Mouse (Mus musculus) adrenal gland, adult 8-10 months (tissue): ENCODE measurements at regions not wholly inside any gene's neighbourhood (a gene's known extent, or its start where the extent isn't known, plus 50 kb on each side); places are given as distances from the start of the nearest gene placed in this dataset.

Experiments used
- DNase-seq: peaks from one replicate; pipeline ENCODE4 v3.0.0; 2022

- DNase-seq = no peak
These were observed 117.8 kb downstream of the Mrm1 start for GRCm38 (mm10) chr11:84701319-84702175.

GRCm38 (mm10) chr11:84697521-84697920 lies 121.8 kb downstream of the Mrm1 start:
- DNase-seq = no peak

GRCm38 (mm10) chr11:84692638-84693037 lies 126.7 kb downstream of the Mrm1 start:
- DNase-seq = no peak

- DNase-seq = no peak
These were observed 127.7 kb downstream of the Mrm1 start for GRCm38 (mm10) chr11:84691410-84692148.

GRCm38 (mm10) chr11:84686473-84686872 lies 132.8 kb downstream of the Mrm1 start:
- no peak for DNase-seq

GRCm38 (mm10) chr11:84684325-84684724 lies 135.0 kb downstream of the Mrm1 start:
- DNase-seq = no peak

- no peak for DNase-seq
These were observed 136.4 kb downstream of the Mrm1 start for GRCm38 (mm10) chr11:84682931-84683330.

GRCm38 (mm10) chr11:84676377-84677078 lies 142.8 kb downstream of the Mrm1 start:
- DNase-seq = no peak

GRCm38 (mm10) chr11:84672841-84673473 lies 146.4 kb downstream of the Mrm1 start:
- no peak for DNase-seq

- DNase-seq = peak; percentile 62
These were observed 146.2 kb upstream of the Lhx1 start for GRCm38 (mm10) chr11:84671585-84671984.

GRCm38 (mm10) chr11:84667711-84668110 lies 142.4 kb upstream of the Lhx1 start:
- DNase-seq = no peak

GRCm38 (mm10) chr11:84664258-84664657 lies 138.9 kb upstream of the Lhx1 start:
- DNase-seq = no peak

GRCm38 (mm10) chr11:84661981-84662380 lies 136.6 kb upstream of the Lhx1 start:
- peak; percentile 14 for DNase-seq

- no peak for DNase-seq
These were observed 135.5 kb upstream of the Lhx1 start for GRCm38 (mm10) chr11:84660877-84661276.

GRCm38 (mm10) chr11:84659370-84659937 lies 134.1 kb upstream of the Lhx1 start:
- no peak for DNase-seq

- DNase-seq = no peak
These were observed 128.1 kb upstream of the Lhx1 start for GRCm38 (mm10) chr11:84653481-84653880.

GRCm38 (mm10) chr11:84648899-84649298 lies 123.6 kb upstream of the Lhx1 start:
- DNase-seq = no peak

- no peak for DNase-seq
These were observed 121.8 kb upstream of the Lhx1 start for GRCm38 (mm10) chr11:84647104-84647503.

GRCm38 (mm10) chr11:84643107-84643372 lies 117.7 kb upstream of the Lhx1 start:
- no peak for DNase-seq

- DNase-seq = peak; percentile 5
These were observed 117.2 kb upstream of the Lhx1 start for GRCm38 (mm10) chr11:84642300-84643106.

- no peak for DNase-seq
These were observed 116.3 kb upstream of the Lhx1 start for GRCm38 (mm10) chr11:84641601-84642000.

GRCm38 (mm10) chr11:84638353-84638752 lies 113.0 kb upstream of the Lhx1 start:
- no peak for DNase-seq
